Mouse (Mus musculus) embryo, embryonic 11.5 days (tissue): Measurements from ENCODE around the gene Adamts4.

Experiments
- DNase-seq: peaks from one replicate; pipeline ENCODE4 v3.0.0-alpha.2; 2012; ENCODE audit warnings: low read depth, low spot score

The Adamts4 gene

DNA sequence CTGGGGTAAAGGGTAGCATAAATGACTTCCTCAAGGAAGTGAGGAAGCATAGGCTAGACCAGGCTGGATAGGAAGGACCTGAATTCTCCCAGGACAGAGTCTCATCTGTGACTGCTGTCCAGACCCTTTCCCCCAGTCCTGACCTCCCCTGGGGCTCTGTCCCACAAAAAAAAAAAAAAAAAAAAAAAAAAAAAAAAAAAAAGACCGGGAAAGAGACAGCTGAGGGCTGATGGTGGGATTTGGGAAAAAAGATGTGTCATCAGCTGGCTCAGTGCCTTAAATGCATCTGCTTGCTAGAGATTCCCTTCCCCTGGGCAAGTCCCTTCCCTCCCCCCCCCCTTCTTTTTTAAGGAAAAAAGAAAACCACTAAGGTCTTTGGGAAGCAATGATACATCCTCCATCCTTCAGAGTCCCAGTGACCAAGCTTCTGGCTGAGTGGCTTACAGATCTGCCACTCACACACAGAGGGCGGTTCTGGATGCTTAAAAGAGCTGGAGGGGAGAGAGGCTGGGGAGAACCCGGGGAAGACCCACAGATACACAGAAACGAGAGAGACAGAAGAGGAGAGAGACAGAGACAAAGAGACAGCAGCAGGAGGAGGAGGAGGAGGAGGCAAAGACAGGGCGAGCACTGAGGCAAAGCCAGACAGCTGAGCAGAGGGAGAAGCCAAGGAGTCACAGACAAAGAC lies at the start of gene Adamts4:
TSS of gene Adamts4 (plus strand) at position 509 of the 688 bp plus-strand sequence.
- DNase-seq, result no peak

DNA sequence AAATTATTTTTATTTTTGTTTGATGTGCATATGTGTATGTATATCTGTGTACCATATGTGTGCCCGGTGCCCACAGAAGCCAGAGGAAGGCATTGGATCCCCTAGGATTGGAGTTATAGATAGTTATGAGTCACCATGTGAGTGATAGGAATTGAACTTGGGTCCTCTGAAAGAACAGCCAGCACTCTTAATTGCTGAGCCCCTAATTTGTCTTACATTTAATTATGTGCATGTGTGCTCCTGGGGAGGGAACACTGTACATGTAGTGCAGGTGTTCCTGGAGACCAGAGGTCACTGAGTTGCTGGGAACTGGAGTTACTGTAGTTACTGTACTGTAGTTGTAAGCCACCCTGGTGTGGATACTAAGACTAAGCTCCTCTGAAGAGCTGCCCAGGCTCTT lies 49.5 kb upstream of the Adamts4 start:
- DNase-seq, result no peak

DNA sequence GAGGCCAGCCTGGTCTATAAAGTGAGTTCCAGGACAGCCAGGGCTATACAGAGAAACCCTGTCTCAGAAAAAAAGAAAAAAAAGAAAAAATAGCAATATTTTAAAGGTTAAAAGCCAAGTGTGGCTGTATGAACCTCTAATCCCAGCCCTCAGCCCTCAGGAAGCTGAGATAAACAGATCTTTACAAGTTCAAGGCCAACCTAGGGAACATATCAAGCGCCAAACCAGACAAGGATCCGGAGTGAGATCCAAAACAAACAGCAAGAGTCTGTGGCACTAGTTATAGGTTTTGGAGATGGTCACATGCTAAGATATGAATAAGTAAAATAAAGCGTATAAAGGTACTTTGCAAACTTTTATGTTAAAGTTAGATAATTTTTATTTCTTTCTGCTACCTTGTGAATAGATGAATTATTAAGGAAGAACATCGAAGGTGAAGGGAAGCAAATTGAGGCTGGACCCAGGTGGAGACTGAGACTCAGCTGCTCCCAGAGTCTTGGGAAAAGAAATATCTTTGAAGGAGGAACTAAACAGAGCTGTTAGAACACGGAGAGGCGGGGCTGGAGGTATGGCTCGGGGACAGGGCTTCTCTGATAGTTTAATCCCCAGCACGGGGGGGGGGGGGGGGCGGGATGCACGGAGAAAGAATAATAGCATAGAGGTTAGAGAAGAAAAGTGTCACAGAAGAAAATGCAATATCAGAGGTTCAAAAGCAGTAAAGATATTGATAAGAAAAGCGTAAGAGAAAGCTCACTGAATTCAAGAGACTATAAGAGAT lies 46.6 kb upstream of the Adamts4 start:
- DNase-seq, result no peak

DNA sequence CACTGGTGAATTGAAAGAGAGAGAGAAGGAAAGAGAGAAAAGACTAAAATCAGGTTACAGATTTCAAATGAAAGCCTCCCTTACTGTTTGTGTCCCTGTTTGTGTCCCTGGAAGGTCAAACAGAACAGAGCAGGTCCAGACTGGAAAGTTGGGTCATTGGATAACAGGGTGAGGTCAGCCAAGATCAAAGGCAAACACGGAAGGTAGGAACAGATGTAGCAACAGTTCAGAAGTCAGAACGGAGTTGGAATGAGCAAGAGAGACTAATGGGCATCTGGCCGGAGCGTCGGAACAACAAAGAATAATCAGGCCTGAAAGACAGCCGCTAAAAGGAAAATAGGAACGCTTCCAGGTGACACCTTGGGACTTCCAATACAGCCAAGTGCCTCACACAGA lies 46.0 kb upstream of the Adamts4 start:
- DNase-seq, result no peak

DNA sequence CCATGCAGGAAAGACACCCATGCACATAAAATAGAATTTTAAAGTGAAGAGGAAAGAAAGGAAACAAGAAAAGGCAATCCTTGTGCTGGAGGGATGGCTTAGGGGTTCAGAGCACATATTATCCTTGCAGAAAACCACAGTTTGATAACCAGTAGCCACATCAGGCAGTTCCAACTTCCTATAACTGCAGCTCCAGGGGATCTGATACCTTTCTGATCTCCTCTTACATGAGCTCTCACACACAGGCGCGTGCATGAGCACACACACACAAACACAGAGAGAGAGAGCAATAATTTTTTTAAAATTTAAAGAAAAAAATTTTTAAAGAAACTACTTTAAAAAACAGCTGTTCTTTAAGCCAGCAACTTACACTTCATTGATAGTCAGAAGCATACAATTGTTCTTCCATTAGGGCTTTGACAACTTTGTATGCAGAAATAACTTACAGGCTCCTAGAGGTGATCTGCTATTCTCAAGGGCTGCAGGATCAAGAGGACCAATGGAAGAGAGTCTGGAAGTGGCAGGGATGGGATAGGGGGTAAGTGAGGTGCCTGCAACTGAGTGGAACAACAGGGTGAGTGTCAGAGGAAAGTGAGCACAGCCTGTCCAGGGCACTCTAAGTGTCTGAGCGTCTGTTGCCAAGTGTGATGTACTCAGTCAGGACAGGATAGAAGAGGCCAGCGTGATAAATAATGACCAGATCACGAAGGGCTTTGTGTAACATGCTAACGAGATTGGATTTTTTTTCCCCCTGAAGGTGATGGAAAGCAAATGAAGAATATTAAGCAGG lies 44.3 kb upstream of the Adamts4 start:
- no peak for DNase-seq

DNA sequence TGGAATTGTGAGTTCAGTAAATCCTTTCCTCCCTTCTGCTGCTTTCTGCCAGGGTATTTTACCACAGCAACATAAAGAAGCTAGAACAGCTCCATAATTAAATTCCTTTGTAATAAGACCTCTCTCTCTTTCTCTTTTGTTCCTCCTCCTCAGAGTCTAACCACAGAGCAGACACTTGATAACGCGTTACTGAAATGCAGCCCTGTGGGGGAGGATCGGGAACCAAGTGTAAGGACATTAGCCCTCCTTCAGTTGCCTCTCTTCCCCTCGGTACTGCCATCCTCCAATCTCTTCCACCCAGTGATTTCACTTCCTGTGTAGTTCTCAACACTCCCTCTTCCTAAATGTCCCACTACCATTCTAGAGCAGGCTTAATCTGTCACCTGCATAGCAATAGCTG lies 40.8 kb upstream of the Adamts4 start:
- DNase-seq, result no peak

DNA sequence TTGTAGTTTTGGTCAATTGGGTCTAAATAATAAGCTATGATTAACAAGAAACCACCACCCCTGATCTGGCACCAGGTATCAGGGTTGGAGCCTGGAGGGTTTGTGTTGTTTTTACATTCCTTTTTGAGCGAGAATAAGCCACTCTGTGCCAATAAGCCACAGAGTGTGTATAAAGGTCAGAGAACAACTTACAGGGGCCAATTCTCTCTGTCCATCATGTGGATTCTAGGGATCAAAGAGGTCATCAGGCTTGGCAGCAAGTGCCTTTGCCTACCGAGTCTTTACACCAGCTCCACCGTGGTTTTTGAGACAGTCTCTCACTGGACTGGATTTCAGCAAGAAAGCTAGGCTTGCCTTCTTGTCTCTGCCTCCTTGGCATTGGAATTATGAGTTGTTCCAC lies 37.4 kb upstream of the Adamts4 start:
- DNase-seq, result no peak

DNA sequence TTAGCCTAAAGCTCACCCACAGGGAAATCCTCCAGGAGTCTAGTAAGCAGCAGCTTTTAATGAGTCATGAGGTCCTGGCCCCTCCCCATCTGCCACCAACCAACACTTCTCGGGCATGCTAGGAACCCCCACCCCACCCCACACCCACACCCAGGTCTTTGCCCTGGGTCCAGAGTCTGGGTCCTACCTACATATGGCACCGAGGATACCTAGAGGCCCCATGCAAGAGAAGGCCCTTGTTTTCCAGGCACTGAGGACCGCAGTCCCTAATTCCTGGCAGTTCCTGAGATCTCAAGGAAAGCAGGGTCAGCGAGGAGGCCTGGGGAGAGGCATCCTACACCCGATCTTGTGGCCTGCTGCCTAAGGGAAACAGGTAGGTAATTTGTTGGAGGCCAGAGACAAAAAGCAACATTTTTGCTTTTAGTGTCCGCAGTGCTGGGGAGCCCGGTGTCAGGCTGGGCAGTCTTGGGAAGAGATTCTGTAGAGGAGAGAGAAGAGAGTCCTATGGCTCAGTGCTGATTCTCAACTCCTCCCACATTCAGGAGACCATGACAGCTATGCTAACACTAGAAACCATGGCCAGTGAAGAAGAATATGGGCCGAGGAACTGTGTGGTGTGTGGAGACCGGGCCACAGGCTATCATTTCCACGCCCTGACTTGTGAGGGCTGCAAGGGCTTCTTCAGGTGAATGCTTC lies 36.3 kb upstream of the Adamts4 start, which contains the start of gene Nr1i3:
TSS of gene Nr1i3 (plus strand) at position 170 of the 696 bp plus-strand sequence.
- DNase-seq, result no peak

DNA sequence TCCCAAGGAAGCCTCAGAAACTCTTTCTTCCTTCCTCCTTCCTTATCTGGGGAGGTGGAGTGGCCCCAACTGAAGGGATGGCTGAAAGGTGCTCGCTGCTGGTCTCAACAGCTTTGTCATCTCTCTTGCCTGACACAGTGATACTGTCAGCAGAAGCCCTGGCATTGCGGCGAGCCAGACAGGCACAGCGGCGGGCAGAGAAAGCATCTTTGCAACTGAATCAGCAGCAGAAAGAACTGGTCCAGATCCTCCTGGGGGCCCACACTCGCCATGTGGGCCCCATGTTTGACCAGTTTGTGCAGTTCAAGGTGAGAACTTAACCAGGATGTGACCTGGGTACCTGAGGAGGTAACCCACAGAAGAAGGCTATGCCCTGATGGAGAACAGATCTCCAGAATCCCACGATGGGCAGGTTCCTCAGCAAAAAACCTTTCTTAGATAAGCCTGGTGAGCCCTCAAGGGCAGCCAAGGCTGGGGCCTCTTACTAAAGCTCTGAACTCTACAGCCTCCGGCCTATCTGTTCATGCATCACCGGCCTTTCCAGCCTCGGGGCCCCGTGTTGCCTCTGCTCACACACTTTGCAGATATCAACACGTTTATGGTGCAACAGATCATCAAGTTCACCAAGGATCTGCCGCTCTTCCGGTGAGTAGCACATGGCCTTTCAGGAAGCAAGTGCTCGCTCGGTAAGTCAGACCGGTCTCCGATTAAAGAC lies 33.8 kb upstream of the Adamts4 start:
- DNase-seq, result no peak

DNA sequence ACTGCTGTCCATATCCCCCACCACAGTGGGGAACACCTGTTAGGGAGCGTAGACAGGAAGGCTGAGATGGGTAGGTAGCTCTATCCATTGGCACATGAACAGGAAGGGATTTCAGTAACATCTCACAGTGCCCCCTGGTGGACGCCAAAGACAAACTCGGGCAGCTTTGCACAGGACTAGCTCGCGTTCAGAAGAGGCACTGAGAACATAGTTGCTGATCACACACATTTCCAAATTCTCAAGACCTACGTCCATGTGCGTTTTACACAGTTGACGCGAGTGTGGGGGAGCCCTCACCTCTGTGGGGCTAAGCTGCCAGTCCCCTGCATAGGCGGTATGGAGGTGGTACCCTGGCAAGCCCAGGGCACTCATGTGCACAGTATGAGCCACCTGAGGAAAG lies 29.4 kb upstream of the Adamts4 start:
- DNase-seq, result peak; percentile 76

DNA sequence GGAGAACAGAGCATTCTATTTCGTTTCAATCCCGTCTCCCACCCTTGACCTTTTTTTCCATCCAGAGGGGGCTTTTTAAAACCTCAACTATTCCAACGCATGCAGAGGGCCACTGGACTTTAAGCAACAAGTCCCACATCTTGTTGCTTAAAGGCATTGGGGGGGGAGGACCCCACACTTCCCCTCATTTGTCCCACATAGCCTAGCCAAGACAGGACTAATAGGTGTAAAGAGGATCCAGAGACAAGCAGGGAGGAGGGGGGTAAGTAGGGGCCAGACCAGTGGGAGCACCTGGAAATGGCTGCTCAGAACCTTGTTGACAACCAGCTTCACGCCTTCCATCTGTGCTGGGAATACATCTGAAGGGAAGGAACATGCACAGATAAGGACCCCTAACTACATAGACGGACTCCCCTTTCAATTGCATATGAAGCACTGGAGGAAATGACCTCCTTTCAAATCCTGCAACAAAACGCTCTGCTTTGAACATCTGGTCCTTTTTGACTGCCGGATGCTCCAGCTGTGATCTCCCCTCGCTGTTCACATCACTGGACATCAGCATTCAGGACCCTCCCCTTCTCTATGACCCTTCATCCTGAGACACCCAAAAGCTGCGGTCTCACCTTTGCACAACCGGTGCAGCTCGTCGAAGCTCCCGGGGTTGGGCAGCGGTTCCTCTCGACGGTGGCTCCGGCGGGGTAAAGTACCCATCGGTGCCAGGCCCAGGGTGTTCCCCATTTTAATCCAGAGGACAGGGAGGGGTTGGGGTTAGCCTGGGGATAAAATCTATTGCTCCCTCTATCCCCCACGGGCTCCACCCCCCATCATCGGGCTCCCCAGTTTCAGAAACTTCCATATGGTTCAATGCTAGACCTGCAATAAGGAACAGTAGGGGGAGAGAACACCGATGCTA lies 28.7 kb upstream of the Adamts4 start:
- DNase-seq, result no peak

DNA sequence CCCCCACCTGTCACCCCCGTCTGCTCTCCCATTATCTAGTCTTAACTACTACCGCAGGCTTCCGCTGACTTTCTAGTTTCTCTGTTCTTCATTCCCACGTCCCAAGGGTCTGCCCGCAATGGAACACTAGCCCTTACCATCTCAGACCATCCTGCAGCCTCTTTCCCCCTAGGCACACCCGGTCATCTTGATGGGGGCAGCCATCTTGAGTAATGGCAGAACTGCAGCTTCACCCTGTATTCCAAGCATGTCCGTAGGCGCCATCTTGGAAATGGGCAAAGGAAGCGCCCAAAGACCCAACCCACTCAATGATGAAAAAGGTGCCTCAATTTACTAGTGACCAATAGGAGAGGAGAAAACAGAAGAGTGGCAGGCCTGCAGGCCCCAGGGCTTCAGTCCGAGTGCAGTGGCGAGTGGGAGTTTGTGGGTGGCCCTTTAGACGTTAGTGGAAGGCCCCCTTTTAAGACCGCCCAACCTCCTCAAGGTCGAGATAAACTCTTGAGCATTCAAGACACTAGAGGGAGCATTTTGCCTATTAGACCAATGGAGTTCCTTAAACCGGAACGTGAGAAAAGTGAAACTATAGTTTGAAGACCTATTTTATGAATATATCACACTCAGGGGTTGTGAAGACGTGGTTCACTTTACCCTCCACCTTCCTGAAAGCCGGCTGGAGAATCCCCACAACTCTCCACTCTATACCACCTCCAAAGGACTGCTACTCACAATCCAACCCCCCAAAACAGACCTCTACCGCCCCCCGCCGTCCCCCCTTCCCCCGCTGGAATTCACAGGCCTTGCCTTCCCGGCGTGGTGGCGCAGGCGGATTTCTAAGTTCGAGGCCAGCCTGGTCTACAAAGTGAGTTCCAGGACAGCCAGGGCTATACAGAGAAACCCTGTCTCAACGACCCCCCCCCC lies 27.7 kb upstream of the Adamts4 start, which contains the start of gene Tomm40l:
TSS of gene Tomm40l (minus strand) at position 277 of the 918 bp plus-strand sequence.
- peak; percentile 93 for DNase-seq

DNA sequence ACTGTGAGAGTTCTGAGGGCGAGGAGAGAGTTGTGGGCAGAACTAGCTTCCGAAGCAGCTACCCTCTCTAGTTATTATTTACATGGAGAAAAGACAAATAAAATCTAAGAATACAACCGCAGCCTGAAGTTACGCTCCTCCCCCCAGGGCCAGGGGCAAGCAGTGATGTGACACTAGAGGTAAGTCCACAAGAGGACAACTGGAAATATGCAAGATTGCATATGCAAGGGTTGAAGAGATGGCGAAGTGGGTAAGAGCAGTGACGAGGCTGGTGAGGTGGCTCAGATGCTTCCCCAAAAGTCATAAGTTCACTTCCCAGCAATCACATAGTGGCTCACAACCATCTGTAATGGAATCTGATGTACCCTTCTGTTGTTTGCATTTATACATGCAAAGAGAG lies 27.1 kb upstream of the Adamts4 start:
- no peak for DNase-seq

DNA sequence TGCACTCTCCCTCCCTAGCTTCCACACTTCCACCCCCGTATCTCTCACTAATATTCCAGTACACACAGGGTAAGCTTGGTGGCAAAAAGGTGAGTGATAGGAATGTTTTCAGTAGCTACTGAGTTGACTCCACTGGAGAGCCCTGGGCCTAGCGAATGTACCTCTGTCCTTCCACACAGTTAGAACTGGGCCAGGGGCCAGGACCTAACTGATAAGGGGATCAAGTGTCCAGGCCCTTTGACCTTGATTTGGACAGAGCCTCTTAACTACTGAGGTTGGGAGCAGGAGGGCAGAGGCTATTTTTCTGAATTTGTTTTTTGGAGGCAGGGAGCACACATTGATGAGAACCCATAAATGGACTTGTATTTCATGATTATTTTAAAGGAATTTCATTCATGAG lies 26.4 kb upstream of the Adamts4 start:
- no peak for DNase-seq

DNA sequence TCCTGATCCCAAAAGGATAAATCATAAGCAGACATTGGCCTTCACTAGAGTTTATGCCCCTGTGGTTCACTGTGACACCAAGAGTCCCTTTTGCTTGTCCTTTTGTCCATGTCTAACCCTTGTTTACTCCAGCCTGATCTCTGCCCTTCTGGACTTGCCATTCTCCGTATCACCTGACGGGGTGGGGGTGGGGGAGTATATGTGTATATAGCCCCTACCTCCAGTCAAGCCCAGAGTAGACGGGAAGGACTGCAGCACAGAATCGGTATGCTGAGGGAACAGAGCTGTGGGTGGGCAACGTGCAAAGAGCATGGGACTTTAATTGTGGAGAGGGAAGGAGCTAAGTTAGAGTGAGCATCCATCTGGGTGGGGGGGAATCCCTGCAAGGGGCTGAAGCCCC lies 25.4 kb upstream of the Adamts4 start, which contains the start of gene Apoa2:
TSS of gene Apoa2 (plus strand) at position 198 of the 400 bp plus-strand sequence.
- no peak for DNase-seq

DNA sequence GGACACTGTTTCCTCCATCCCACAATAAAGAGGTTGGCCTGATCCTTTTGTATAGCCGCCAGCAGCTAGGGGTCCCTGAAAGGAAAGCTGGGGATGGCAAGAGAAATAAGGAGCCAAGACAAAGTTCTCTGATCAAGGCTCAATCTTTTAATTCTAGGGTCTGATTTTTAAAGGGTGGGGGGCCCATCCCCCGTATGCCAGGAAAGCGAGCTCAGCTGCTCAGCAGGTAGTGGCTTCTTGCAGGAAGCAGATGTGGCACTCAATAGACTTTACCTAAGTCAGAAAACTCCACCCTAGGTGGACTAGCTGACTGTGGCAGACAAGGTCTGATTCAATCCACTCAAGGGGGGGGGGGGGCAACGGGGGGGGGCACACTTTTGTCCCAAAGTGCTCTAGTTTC lies 23.4 kb upstream of the Adamts4 start:
- no peak for DNase-seq

DNA sequence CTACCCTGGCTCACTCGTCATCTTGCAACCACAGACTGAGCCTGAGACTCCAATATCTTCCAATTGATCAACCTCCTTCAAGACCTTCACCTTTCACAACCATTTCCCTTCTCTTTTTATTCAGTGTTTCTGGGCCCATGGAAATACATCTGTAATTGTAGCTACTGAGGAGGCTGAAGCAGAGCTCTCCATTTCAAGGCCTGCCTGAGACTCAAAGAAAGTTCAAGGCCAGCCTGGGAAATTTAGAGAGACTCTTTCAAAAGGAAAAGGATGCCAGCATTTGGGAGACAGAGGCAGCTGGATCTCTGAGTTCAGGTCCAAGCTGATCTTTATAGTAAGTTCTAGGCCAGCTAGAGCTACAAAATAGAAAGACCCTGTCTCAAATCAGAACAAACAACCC lies 22.3 kb upstream of the Adamts4 start:
- no peak for DNase-seq

DNA sequence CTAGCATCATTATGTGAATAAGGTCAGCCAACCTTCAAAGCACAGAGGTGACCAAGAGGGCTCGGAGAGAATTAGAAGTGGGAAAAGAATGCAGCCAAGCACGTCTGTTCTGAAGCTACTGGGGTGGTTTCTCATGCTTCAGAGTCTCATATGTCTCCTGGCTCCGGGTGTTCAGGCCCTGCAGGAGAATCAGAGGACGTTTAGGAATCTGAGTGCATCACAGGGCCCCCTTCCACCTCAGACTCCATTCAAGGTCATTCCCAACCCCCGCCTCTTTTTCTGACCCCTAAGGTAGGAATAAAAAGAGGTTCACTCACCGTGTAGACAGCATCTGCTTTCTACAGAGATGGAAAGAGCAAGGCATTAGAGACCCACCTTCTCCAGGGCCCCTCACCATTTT lies 20.5 kb upstream of the Adamts4 start:
- no peak for DNase-seq

DNA sequence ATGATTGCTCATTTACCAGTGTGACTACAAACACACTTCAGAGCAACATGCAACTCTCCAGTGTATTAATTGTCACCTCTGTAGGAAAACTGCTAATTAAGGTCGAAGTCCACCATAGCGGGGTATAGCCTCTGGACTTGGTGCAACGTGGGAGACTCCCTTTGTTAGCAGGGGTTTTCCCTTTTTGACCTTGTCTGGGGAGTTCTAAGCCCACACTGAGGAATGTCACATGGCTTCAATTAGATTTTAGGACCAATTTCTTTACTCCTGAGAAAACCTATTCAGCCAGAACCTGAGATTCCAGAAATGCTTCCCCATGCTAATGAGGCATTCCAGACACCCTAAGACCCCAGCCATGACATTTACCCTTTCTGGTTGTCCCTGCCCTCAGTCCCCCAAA lies 20.0 kb upstream of the Adamts4 start:
- no peak for DNase-seq
